Mouse (Mus musculus): ENCODE measurements at regions not wholly inside any gene's neighbourhood (a gene's known extent, or its start where the extent isn't known, plus 50 kb on each side); places are given as distances from the start of the nearest gene placed in this dataset.

DNA sequence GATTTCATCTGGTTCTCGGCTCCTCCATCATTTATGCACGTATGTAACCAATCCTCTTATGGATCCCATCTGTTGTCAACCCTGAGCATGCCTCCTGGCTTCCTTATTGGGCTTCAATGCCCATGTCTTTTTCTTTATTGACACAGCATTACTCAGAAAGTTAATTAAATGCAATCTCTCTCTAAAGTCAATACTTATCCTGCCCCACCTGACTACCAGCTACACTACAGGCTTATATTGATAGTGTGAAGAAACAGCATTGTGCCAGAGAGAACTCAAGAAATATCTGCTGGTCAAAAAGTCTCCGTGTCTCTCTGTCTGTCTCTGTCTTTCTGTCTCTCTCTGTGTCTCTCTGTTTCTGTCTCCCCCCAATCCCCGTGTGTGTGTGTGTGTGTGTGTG, 194.7 kb upstream of the Rfx3 start:
- ATAC-seq (ENCODE audit: low FRiP score) (no peak), DNase-seq (ENCODE audit: low spot score) (no peak)
- 86% methylated on average over 4 of the region's 4 CpGs for WGBS
- Histone ChIP-seq H3K4me1 (replicated peaks; ENCODE audit: control insufficient read depth, insufficient read depth, low read length) (no peaks in the 10 kb centered on the region), H3K27me3 (ENCODE audit: control insufficient read depth, insufficient read depth, low read length) (no peaks in the 10 kb centered on the region), H3K9ac (ENCODE audit: low read depth, low read length) (no peak overlapping the region), H3K4me2 (replicated peaks; ENCODE audit: low read depth, low read length) (no peak overlapping the region), H3K27ac (ENCODE audit: low read depth, low read length) (no peak overlapping the region), H3K4me3 (ENCODE audit: low read depth, low read length) (no peak overlapping the region), H3K36me3 (ENCODE audit: control insufficient read depth, insufficient read depth, low read length) (no peaks in the 10 kb centered on the region), H3K9me3 (ENCODE audit: control insufficient read depth, low read length) (no peaks in the 10 kb centered on the region)

DNA sequence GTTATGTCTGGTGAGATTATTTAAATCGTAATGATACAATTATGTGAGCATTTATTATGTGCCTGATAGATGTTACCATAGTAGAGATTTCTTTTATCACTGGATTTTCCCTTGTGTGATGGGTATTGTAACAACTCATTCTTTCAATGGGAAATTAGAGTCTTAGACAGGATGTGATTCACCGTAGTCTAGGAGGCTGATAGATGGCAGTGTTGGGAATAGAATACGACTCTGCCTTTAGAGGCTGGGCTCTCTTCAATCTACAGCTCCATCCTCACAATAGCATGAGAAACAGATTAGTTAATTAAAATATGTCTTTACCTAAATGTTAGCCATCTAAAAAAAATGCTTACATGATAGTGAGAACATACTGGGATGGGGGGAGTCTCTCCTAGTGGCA, 192.8 kb upstream of the Rfx3 start:
- H3K27me3 ChIP-seq (ENCODE audit: control insufficient read depth, insufficient read depth, low read length), result no peaks in the 10 kb centered on the region
- H3K9me3 ChIP-seq (ENCODE audit: control insufficient read depth, low read length), result no peaks in the 10 kb centered on the region
- H3K36me3 ChIP-seq (ENCODE audit: control insufficient read depth, insufficient read depth, low read length), result no peaks in the 10 kb centered on the region
- 77% methylated on average over 3 of the region's 3 CpGs for WGBS
- no peak overlapping the region for H3K27ac ChIP-seq (ENCODE audit: low read depth, low read length)
- DNase-seq (ENCODE audit: low spot score), result no peak
- no peak overlapping the region for H3K4me3 ChIP-seq (ENCODE audit: low read depth, low read length)
- H3K4me2 ChIP-seq (replicated peaks; ENCODE audit: low read depth, low read length), result no peak overlapping the region
- ATAC-seq (ENCODE audit: low FRiP score), result no peak
- H3K4me1 ChIP-seq (replicated peaks; ENCODE audit: control insufficient read depth, insufficient read depth, low read length), result no peaks in the 10 kb centered on the region
- H3K9ac ChIP-seq (ENCODE audit: low read depth, low read length), result no peak overlapping the region

DNA sequence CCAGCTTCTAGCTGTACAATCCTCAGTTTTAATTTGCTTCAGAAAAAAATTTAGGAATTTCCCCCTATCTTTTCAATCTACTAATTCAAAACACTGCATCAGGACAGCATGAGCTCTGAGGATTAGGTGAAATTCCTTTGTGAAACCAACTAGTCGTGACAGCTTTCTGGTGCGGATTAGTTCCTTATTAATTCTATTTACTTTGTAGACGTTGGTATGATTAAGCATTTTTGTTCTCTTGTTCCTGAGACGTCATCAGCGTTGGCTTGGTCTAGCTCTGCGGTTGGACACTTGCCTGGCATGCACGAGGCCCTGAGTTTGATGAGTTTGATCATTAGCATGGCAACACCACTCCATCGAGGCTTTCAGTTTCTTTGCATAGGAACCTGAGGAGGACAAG, 188.4 kb upstream of the Rfx3 start:
- H3K27ac ChIP-seq (ENCODE audit: low read depth, low read length), result no peak overlapping the region
- no peaks in the 10 kb centered on the region for H3K36me3 ChIP-seq (ENCODE audit: control insufficient read depth, insufficient read depth, low read length)
- ATAC-seq (ENCODE audit: low FRiP score) (no peak), DNase-seq (ENCODE audit: low spot score) (no peak)
- H3K27me3 ChIP-seq (ENCODE audit: control insufficient read depth, insufficient read depth, low read length), result no peaks in the 10 kb centered on the region
- H3K9me3 ChIP-seq (ENCODE audit: control insufficient read depth, low read length), result no peaks in the 10 kb centered on the region
- no peaks in the 10 kb centered on the region for H3K4me1 ChIP-seq (replicated peaks; ENCODE audit: control insufficient read depth, insufficient read depth, low read length)
- no peak overlapping the region for H3K4me3 ChIP-seq (ENCODE audit: low read depth, low read length)
- WGBS, result 75% methylated on average over 8 of the region's 8 CpGs
- no peak overlapping the region for H3K9ac ChIP-seq (ENCODE audit: low read depth, low read length)
- H3K4me2 ChIP-seq (replicated peaks; ENCODE audit: low read depth, low read length), result no peak overlapping the region

GRCm38 (mm10) chr19:28196881-28197280, 185.9 kb upstream of the Rfx3 start:
- WGBS, result 98% methylated on average over 5 of the region's 5 CpGs
- DNase-seq (ENCODE audit: low spot score) (no peak), ATAC-seq (ENCODE audit: low FRiP score) (no peak)
- Histone ChIP-seq H3K27me3 (ENCODE audit: control insufficient read depth, insufficient read depth, low read length) (no peaks in the 10 kb centered on the region), H3K9me3 (ENCODE audit: control insufficient read depth, low read length) (no peaks in the 10 kb centered on the region), H3K36me3 (ENCODE audit: control insufficient read depth, insufficient read depth, low read length) (no peaks in the 10 kb centered on the region), H3K9ac (ENCODE audit: low read depth, low read length) (no peak overlapping the region), H3K27ac (ENCODE audit: low read depth, low read length) (no peak overlapping the region), H3K4me2 (replicated peaks; ENCODE audit: low read depth, low read length) (no peak overlapping the region), H3K4me1 (replicated peaks; ENCODE audit: control insufficient read depth, insufficient read depth, low read length) (no peaks in the 10 kb centered on the region), H3K4me3 (ENCODE audit: low read depth, low read length) (no peak overlapping the region)

- no peak overlapping the region for H3K4me2 ChIP-seq (replicated peaks; ENCODE audit: low read depth, low read length)
- no peaks in the 10 kb centered on the region for H3K36me3 ChIP-seq (ENCODE audit: control insufficient read depth, insufficient read depth, low read length)
- ATAC-seq (ENCODE audit: low FRiP score), result no peak
- H3K27ac ChIP-seq (ENCODE audit: low read depth, low read length), result no peak overlapping the region
- H3K4me3 ChIP-seq (ENCODE audit: low read depth, low read length), result no peak overlapping the region
- 51% methylated on average over 3 of the region's 3 CpGs for WGBS
- no peak overlapping the region for H3K9ac ChIP-seq (ENCODE audit: low read depth, low read length)
- no peak for DNase-seq (ENCODE audit: low spot score)
- no peaks in the 10 kb centered on the region; the same call in 1 of the 2 replicates for H3K27me3 ChIP-seq (ENCODE audit: control insufficient read depth, insufficient read depth, low read length)
- H3K9me3 ChIP-seq (ENCODE audit: control insufficient read depth, low read length), result no peaks in the 10 kb centered on the region
- H3K4me1 ChIP-seq (replicated peaks; ENCODE audit: control insufficient read depth, insufficient read depth, low read length), result no peaks in the 10 kb centered on the region
Measured at GRCm38 (mm10) chr19:28192248-28192647, 181.3 kb upstream of the Rfx3 start.

DNA sequence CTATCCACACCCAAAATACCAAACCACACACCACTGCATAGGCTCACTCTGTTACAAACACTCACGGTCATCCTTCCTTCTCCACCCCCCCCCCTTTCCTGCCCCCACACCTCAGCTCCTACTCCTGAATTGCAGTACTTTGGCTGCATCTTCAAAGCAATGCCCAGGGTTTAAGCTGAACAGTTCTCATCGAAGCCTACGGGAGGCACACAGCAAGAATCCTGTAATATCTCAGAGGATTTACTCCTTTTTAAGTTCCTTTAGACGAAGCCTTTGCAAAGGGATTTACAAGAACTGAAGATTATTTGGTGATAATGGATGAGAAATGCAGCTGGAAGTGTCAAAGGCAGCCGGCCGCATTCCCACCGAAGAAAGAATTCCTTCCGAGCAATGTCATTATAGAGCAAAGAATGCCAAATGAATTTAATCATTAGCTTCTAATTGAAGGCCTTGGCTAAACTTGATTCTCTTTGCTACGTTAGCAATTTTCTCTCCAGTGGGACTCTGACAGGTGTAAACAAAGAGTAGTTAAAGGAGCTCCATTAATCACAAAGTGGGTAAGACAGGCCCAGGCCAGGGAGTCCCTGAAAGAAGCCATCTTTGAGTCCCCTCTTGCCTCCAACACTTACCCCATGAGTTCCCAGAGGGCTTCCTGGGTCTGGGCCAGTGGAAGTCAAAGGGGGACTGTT, 180.6 kb upstream of the Rfx3 start:
- Histone ChIP-seq H3K9ac (ENCODE audit: low read depth, low read length) (no peak overlapping the region), H3K27me3 (ENCODE audit: control insufficient read depth, insufficient read depth, low read length) (no peaks in the 10 kb centered on the region; the same call in 1 of the 2 replicates), H3K4me1 (replicated peaks; ENCODE audit: control insufficient read depth, insufficient read depth, low read length) (no peaks in the 10 kb centered on the region), H3K4me3 (ENCODE audit: low read depth, low read length) (no peak overlapping the region), H3K4me2 (replicated peaks; ENCODE audit: low read depth, low read length) (no peak overlapping the region), H3K27ac (ENCODE audit: low read depth, low read length) (no peak overlapping the region), H3K36me3 (ENCODE audit: control insufficient read depth, insufficient read depth, low read length) (no peaks in the 10 kb centered on the region), H3K9me3 (ENCODE audit: control insufficient read depth, low read length) (no peaks in the 10 kb centered on the region)
- peak; percentile 71; the same call in 1 of the 2 replicates for ATAC-seq (ENCODE audit: low FRiP score)
- DNase-seq (ENCODE audit: low spot score), result peak; percentile 11
- WGBS, result 29% methylated on average over 9 of the region's 9 CpGs

DNA sequence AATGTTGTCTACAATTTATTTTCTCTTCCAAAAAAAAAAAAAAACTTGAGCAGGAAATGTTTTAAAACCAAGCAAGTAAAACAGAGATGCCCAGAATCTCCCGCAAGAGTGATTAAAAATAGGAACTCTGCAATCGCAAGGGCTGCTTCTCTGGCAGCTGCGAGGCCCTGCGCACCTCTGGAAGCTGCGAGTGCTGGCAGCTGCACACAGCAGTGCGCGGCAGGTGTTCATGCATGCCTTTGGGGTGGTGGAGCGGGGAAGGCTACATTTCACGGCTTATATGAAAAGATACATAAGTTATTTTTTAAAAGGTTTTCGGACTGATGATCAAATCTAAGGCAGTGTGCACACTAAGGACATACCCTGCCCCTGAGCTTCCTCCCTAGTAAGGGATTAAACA, 179.3 kb upstream of the Rfx3 start:
- DNase-seq (ENCODE audit: low spot score) (no peak), ATAC-seq (ENCODE audit: low FRiP score) (no peak)
- Histone ChIP-seq H3K4me3 (ENCODE audit: low read depth, low read length) (no peak overlapping the region), H3K4me2 (replicated peaks; ENCODE audit: low read depth, low read length) (no peak overlapping the region), H3K9ac (ENCODE audit: low read depth, low read length) (no peak overlapping the region), H3K9me3 (ENCODE audit: control insufficient read depth, low read length) (no peaks in the 10 kb centered on the region), H3K27ac (ENCODE audit: low read depth, low read length) (no peak overlapping the region), H3K27me3 (ENCODE audit: control insufficient read depth, insufficient read depth, low read length) (no peaks in the 10 kb centered on the region; the same call in 1 of the 2 replicates), H3K4me1 (replicated peaks; ENCODE audit: control insufficient read depth, insufficient read depth, low read length) (no peaks in the 10 kb centered on the region), H3K36me3 (ENCODE audit: control insufficient read depth, insufficient read depth, low read length) (no peaks in the 10 kb centered on the region)
- WGBS, result 87% methylated on average over 10 of the region's 10 CpGs

DNA sequence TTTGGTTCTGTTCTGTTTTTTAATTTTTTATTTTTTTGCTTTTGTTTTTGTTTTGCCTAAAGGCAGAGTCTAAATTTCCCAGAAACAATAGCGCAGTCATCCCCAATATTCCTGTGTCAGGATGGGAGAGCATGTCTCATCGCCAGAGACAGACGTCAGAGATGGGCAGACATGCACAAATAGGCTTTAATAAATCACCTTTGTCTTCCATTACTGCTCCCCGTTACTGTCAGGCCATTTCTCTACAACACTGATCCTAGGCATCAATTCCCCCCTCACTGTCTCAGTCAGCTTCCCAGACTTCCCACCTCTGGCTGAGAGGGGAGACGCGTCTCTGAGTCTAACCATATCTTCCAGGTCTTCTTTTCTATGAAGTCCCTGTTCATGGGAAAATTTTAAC, 177.4 kb upstream of the Rfx3 start:
- WGBS, result 87% methylated on average over 6 of the region's 6 CpGs
- no peak overlapping the region for H3K27ac ChIP-seq (ENCODE audit: low read depth, low read length)
- H3K36me3 ChIP-seq (ENCODE audit: control insufficient read depth, insufficient read depth, low read length), result no peaks in the 10 kb centered on the region
- ATAC-seq (ENCODE audit: low FRiP score) (no peak), DNase-seq (ENCODE audit: low spot score) (no peak)
- H3K4me3 ChIP-seq (ENCODE audit: low read depth, low read length), result no peak overlapping the region
- no peaks in the 10 kb centered on the region; the same call in 1 of the 2 replicates for H3K27me3 ChIP-seq (ENCODE audit: control insufficient read depth, insufficient read depth, low read length)
- no peak overlapping the region for H3K4me2 ChIP-seq (replicated peaks; ENCODE audit: low read depth, low read length)
- no peaks in the 10 kb centered on the region for H3K9me3 ChIP-seq (ENCODE audit: control insufficient read depth, low read length)
- no peaks in the 10 kb centered on the region for H3K4me1 ChIP-seq (replicated peaks; ENCODE audit: control insufficient read depth, insufficient read depth, low read length)
- H3K9ac ChIP-seq (ENCODE audit: low read depth, low read length), result no peak overlapping the region

- WGBS, result 77% methylated on average over 12 of the region's 12 CpGs
Measured at GRCm38 (mm10) chr19:28182411-28183182, 171.6 kb upstream of the Rfx3 start.

More at GRCm38 (mm10) chr19:28182411-28183182, 171.6 kb upstream of the Rfx3 start:
- Histone ChIP-seq H3K27me3 (ENCODE audit: control insufficient read depth, insufficient read depth, low read length) (no peaks in the 10 kb centered on the region), H3K9me3 (ENCODE audit: control insufficient read depth, low read length) (no peaks in the 10 kb centered on the region), H3K36me3 (ENCODE audit: control insufficient read depth, insufficient read depth, low read length) (no peaks in the 10 kb centered on the region), H3K27ac (ENCODE audit: low read depth, low read length) (no peak overlapping the region), H3K4me3 (ENCODE audit: low read depth, low read length) (no peak overlapping the region), H3K9ac (ENCODE audit: low read depth, low read length) (no peak overlapping the region), H3K4me1 (replicated peaks; ENCODE audit: control insufficient read depth, insufficient read depth, low read length) (no peaks in the 10 kb centered on the region), H3K4me2 (replicated peaks; ENCODE audit: low read depth, low read length) (no peak overlapping the region)
- ATAC-seq (ENCODE audit: low FRiP score) (no peak), DNase-seq (ENCODE audit: low spot score) (no peak)

Measured in hindbrain, embryonic 11.5 days (tissue).